Mouse (Mus musculus): ENCODE results near the gene Lmbr1l. TPM values are rescaled to one million over a fixed set of nuclear protein-coding genes. Genes with fewer than 3 reads are reported as not detected.

Gene Lmbr1l
- total RNA-seq, 2 experiments from 2014 or later, result 12.6 to 16.6 TPM

DNA sequence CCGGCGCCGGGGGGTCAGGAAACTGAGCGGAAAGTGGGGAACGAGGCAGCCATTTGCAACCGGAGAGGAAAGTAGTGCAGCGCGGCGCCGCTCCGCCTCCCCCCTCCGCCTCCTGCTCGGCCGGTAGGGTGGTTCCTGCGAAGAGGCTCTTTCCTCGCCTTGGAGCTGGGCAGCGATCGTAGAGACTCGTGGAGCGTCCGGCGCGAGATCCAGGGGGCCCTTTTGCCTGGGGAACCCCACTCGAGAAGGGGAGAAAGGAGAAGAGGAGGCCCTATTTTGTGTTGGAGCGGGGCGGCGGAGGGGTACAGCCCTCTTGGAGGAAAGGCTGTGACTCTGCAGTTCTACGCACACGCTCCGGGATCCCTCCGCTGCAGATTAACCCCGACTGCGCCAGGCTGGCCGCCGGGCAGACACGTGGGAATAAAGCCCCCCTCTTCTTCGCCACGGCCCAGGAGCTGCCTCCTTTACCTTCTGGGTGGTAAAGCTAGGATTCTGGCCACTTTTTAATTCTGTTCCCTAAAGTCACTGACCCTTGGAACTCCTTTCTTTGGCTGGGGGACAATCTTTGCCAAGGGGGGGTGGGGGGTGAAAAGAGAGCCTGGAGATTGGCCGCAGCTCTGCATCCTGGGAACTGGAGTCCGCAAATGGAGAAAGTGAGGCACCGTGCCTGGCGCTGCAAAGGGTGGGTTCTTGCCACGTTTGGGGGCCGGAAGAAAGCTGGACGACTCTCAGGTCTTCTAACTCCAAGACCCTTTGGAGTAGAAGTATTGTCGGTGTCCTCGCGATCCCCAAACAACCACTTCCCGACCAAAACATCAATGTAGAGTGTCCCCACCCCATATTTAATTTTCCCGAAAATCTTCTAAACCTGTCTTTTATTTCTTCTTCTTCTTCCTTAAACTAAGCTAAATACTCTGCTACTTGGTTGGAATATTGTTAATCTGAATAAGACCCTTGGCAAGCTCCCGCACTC, 45.8 kb downstream of the Lmbr1l start:
- peak; percentile 94 to 95 for DNase-seq (ENCODE audit: low spot score in 2 of 2)
- intact Hi-C loops (cut with DNase I), result loop anchor here (5.0 kb wide), 1 partner anchor 60 kb away; the partner anchor contains the start of gene Tuba1b

DNA sequence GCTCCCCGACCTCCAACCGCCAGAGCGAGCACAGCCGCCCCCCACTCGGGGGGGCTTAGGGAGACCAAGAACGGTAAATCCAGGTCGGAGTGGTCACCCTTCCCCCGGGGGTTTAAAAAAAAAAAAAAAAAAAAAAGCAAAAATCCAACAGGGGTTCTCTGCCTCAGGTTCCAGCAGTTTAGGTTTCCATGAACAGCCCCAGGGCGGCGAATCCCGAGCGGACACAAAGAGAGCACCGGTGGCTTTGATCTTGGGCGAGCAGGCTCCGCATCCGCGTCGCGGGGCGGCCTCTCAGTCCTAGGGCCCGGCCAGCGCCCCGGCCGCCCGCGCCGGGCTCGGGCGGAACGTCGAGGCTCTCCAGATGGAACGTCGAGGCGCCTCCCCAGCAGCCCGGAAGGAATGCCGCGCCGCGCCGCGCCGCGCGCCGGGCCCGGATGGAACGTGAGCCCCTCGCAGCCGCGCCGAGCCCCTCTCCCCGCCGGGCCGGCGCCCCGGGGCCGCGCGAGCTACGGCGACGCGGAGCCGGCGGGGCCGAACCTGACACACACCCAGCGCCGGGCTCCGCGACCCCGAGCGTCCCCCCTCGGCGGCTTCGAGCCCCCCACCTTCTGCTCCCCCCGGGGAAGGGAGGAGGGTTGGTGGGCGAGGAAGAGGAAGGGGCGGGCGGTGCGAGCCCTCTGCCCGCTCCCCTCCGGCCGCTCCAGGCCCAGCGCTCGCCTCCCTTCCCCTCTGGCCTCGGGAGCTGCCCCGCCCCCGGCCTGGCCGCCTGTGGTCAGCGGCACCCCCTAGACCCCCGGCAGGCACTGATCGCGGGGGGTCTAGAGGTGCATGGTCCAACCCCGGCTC, 46.7 kb downstream of the Lmbr1l start, which contains the start of gene Kmt2d:
Gene Kmt2d (minus strand): TSS at position 135 of the 846 bp plus-strand sequence.
- DNase-seq (ENCODE audit: low spot score in 2 of 2), result peak in 1 of 2 experiments; percentile 59
- intact Hi-C loops (cut with DNase I), result loop anchor here (5.0 kb wide), 1 partner anchor 61 kb away; the partner anchor contains the start of gene Tuba1b

DNA sequence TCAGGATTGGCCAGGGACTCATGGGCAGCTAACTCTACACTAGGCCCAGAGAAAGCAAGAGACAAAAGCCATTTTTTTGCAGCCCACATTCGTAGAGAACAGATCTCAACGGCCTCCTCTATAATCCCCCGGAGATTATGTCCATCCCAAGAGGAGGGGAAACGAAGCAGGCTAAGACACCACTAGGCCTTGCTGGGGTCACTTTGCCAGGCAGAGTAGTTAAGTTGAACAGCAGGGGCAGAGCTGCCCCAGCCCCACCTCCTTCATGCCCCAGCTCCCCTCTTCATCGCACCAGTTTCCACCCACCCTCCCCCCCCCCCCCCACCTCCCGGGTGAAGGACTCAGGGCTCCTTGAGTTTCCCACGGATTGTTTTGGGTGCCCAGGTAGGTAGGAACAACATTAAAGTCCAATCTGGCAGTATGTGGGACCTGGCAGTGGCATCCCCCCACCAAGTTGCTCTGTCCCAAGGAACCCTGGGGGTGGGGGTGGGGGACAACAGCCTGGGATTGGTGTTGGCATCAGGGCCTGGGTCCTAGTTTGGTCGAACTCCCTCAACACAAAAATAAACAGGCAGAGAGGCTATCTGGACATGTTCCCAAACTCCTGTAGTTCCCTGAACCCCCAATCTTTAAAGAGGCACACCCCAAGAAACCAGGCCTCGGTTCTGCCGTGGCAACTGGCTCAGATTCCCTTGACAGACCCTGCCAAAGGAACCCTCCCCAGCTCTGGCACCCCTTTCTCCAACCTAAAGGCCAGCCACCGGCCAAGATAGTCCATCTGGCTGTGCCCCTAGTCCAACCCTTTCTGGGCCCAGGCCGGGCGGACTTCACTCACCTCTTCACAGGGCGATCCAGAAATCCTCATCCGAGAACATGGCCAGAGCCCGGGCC, 47.6 kb downstream of the Lmbr1l start:
- intact Hi-C loops (cut with DNase I), result loop anchor here (5.0 kb wide), 1 partner anchor 62 kb away; the partner anchor contains the start of gene Tuba1b
- no peak for DNase-seq (ENCODE audit: low spot score in 2 of 2)

DNA sequence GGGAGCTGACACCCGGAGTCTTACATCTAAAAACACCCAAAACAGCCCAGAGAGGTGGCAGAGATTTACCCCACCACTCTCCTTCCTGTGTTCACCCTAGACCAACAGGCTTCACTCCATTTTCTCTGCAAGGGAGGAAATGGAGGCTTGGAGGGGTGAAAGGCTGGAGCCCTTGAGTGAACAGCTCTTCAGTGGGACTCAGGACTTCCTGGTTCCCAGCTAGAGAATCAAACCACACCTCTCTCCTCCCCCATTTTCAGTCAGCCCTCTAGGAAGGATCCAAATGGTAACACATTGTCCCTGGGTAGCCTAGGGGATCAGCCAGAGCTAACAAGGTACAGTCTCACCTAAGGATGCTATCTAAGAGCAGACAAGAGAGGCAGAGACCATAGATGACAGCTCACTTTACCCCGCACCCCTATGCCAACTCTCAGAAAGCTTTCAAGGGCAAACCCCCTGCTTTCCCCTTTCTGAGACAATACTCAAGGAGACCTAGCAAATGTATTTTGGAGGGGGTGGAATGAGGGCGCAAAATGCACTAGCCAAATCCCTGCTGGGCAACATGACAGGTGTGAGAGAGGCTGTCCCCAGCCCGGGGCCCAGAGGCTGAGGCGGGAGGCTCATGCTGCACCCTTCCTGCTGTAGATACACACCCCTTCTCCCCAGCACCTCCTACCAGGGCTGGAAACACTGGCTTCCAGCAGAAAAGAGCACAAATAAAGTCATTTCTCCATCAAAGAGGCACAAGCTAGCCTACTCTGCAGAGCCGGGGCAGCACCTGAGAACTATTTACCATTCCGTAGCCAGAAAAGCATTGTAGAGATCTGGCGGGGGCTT, 48.5 kb downstream of the Lmbr1l start:
- intact Hi-C loops (cut with DNase I), result loop anchor here (5.0 kb wide), 2 partner anchors 37 to 63 kb away; partner anchors contain the start of genes Prkag1 and Tuba1b
- DNase-seq (ENCODE audit: low spot score in 2 of 2), result no peak

DNA sequence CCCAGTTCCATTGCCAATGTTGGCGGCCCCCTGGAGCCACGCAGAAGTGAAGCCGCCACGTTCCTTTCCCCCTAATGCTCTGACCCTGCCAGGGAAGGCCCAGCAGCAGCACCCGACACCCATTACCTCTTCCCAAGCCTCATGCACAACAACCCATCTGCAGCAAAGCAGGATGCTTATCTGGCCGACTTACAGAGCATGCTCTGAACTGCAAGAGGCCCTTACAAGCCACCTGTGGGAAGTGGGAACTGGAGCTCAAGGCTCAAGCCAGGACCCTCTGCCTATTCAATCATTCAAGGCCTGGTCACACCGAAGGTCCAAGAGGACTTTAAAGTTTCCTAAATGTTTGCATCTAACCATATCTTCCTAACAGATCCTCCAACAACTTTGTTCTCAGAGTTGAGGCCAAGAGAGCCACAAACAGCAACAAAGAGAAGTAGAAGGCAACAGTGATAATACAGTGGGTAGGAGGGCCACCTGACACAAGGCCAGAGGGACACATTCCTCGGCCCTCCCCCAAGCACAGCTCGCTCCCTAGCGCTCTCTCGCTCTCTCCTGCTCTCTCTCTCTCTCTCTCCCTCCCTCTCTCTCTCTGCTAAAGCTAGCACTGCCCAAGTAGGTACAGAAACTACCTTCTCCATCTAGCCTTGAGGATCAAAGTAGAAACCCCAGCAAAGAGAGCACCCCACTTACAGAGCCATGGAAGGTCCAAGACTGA, 49.5 kb downstream of the Lmbr1l start:
- intact Hi-C loops (cut with DNase I), result loop anchor here (5.0 kb wide), 1 partner anchor 36 kb away; the partner anchor contains the start of gene Prkag1
- no peak for DNase-seq (ENCODE audit: low spot score in 2 of 2)

DNA sequence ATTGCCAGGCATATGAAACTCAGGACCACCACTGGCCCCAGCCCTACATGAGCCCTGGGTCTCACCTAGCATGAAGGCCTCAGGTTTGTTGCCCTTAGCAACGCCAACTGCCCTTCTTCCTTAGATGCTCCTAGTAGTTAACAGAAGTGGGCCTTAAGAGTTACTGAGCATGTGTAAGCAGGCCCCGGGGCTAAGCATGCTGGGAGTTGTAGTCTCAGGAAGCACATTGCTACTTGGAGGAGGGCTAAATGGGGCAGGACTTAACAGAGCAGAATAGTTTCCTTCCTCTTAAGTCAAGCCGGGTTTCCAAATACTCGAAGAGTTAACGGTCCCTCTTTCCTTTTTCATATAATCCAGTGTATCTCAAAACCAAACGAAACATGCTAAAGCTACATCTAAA, 50.7 kb downstream of the Lmbr1l start:
- DNase-seq (ENCODE audit: low spot score in 2 of 2), result peak; percentile 47 to 54
- intact Hi-C loops (cut with DNase I), result loop anchor here (5.0 kb wide), 1 partner anchor 35 kb away; the partner anchor contains the start of gene Prkag1

DNA sequence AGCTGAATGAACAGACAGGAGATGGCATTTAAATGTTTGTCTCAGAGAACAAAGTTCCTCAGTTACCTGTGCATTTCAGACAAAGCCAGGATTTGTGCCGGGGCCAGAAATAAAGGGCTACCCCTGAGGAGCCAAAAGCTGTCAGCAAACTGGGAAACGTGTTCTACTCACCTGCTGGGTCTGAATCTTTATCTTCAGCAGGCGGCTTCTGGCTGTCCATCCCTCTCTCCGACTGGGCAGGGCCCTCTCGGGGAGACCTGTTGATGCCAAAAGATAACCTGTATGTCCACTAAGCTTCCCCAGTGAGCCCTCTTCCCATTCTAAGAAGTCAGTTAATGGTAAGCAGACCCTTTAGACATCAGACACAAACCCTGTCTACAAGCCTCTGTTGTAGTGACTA, 51.5 kb downstream of the Lmbr1l start:
- intact Hi-C loops (cut with DNase I), result loop anchor here (5.0 kb wide), 1 partner anchor 34 kb away; the partner anchor contains the start of gene Prkag1
- no peak for DNase-seq (ENCODE audit: low spot score in 2 of 2)

DNA sequence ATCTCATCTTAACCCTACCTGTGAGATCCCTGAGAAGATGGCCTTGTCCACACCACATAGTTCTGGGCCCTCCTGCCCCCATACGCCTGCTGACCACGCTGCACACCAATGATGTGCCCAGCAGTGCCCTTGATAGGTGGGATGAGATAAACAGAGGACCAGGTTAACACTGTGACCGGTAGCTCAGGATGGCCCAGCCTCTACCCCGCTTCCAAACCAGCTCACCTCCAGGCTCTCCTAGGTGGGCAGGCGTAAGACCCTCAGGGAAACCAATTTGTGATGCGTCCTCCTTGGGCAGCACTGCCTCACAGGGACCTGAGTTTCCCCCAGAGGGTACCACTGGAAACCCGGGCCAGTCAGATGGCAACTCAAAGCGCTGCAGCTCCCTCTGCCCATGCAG, 52.3 kb downstream of the Lmbr1l start:
- intact Hi-C loops (cut with DNase I), result loop anchor here (2.0 to 5.0 kb wide), 2 partner anchors 15 to 33 kb away; partner anchors contain the start of gene Prkag1
- DNase-seq (ENCODE audit: low spot score in 2 of 2), result no peak

DNA sequence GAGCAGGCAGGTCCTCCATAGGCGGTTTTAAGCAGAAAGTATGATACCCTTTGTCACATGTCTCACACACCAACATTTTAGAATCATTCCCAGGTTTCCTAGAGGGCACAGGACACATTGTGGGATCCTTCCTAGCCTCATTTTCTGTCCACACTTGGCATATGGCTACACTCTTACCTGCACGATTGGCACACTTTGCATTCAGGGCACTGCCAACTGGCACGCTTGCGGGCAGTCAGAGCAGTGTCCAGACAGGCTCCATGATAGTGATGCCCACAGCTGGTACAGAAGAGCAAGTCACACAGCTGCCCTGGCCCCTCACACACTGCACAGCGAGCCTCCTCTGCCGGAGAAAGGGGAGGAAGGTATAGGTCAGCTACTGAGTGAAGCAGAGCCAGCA, 53.1 kb downstream of the Lmbr1l start:
- intact Hi-C loops (cut with DNase I), result loop anchor here (2.0 to 5.0 kb wide), 2 partner anchors 14 to 33 kb away; partner anchors contain the start of gene Prkag1
- DNase-seq (ENCODE audit: low spot score in 2 of 2), result no peak

DNA sequence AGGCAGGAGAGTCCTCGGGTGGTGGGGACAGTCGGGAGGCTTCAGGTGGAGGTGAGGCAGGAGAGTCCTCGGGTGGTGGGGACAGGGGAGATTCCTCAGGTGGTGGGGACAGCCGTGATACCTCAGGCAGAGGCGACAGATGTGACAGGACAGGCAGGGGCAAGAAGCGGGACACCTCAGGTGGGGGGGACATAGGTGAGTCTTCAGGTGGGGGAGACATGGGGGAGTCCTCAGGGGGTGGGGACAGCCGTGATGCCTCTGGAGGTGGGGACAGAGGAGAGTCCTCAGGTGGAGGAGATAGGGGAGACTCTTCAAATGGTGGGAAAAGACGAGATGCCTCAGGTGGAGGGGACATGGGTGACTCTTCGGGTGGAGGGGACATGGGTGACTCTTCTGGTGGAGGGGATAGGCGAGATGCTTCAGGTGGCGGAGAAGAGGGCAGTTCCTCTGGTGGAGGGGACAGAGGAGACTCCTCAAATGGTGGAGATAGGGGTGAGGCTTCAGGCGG, 54.5 kb downstream of the Lmbr1l start:
- intact Hi-C loops (cut with DNase I), result no loop called here
- no peak for DNase-seq (ENCODE audit: low spot score in 2 of 2)

DNA sequence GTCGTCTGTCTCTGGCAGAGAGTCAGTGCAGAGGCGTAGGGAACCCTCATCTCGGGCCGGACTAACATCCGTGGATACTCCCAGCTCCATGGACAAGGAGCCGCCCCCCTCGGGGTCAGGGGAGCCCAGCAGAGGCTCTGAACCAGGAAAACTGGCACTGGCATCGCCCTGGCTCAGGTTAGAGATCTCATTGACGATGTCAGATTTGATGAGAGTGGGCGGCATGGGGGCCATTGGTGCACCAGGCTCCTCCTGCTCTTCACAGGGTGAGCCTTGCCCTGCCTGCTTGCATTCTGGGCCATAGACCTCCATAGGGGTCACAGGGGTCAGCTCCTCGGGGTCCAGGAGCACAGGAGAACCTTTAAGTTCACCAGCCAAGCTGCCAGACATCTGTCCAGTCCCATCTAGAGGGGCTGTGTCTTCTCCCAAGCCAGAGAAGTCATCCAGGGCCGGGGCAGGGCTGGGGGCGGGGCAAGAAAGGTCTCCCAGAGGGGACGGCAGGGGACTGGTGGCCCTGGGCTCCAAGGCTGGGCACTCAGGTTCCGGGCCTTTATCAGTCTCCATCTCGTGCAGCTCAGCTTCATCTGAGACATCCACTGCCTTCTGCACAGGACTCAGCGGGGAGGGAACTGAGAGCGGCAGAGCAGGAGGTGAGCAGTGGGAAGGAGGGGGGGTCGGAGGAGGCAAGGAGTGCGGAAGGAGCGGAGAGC, 56.2 kb downstream of the Lmbr1l start:
- DNase-seq (ENCODE audit: low spot score in 2 of 2), result no peak
- intact Hi-C loops (cut with DNase I), result no loop called here

DNA sequence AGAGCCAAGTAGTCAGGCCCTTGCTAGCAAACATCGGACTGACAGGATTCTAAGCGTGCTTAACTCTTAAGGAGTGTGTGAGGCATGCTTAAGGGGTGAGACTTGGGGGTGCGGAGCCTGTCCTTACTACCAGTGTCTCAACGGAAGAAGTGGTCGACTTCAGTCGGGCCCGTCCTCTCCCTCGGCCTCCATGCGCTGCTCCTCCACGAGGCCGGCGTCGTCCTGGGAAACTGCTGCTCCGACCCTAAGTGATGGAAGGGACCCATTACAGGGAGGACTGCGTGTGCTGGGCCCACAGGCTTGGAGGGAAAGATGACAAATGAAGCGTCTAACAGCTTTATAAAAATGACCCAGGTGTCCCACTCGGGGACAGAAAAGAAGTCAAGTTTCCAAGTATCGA, 57.1 kb downstream of the Lmbr1l start:
- no peak for DNase-seq (ENCODE audit: low spot score in 2 of 2)
- intact Hi-C loops (cut with DNase I), result no loop called here

DNA sequence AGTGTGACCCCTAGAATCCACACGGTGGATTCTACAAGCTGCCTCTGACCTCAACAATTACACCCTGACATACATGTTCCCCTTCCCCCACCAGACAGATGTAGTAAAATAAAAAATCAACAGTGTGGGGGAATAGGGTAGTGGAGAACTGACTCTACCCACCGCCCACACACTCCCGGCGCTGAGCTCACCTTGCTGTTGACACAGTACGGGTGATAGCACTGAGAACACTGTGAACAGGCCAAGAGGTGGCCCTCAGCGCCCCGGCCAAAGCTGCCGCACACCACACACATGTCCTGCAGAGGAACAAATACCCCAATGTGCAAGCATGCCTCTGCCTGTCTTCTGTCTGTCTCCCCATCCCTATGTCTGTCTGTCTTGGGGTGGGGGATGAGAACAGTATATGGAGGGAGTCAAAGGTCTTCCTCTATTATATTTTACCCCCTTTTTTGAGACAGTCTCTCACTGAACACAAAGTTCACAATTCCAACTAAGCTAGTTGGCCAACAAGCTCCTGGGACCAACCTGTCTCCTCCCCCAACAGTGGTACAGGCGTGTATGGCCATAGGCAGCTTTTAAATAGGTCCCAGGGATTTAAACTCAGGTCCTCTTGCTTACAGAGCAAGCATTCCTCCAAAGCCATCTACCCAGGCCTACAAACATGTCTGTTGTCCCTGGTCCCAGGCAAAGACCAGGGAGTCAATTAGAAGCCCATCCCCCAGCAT, 58.5 kb downstream of the Lmbr1l start:
- no peak for DNase-seq (ENCODE audit: low spot score in 2 of 2)
- intact Hi-C loops (cut with DNase I), result no loop called here

DNA sequence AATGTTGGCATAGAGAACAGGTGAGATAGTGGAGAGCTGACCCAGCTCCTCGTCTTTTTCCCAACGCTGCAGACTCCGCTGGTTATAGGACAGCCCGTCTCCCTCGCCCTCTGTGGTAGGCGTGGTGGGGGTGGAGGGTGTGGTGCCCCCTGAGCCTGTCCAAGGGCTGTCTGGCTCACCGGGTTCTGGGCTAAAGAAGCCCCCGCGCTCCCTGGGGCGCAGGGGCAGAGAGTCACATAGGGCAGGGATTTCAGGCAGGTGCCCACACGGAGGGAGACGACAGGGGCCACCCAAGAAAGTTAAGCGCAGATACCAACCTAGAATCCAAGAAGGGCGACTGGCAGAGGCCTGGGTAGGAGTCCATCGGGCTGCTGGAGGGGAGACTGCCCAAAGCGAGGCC, 63.8 kb downstream of the Lmbr1l start:
- no peak for DNase-seq (ENCODE audit: low spot score in 2 of 2)
- intact Hi-C loops (cut with DNase I), result no loop called here

Data from left cerebral cortex, postnatal 36 days (tissue).